Mouse (Mus musculus): Measurements from ENCODE around the gene Hgd.

GRCm38 (mm10) chr16:37597412-37597811 is 17.5 kb downstream of the Hgd start:
- TF ChIP-seq CTCF (IDR thresholded peaks at IDR 0.05; ENCODE audit: low read depth) (no peak), EP300 (optimal IDR thresholded peaks at IDR 0.05) (no peak)

All from stomach, postnatal 0 days (tissue).